Mouse (Mus musculus): ENCODE measurements around the gene Atp6v0c.

- TF ChIP-seq CTCF (IDR thresholded peaks at IDR 0.05) (no peak), EP300 (IDR thresholded peaks at IDR 0.05) (no peak)
Observed at GRCm38 (mm10) chr17:24157526-24157925, 12.0 kb downstream of the Atp6v0c start.
